Mouse (Mus musculus): ENCODE data around the gene Galr3. TPM values are rescaled to one million over a fixed set of nuclear protein-coding genes. Genes with fewer than 3 reads are reported as not detected.
A peak's percentile ranks its signal among the peaks of the same experiment; 100 is the strongest.

Galr3 gene
- polyA plus RNA-seq, 1 experiment from 2014 or later = not detected

GRCm38 (mm10) chr15:79038853-79039252, 2.8 kb upstream of the Galr3 start:
- no peak overlapping the region for H3K27ac ChIP-seq (ENCODE audit: poor library complexity, severe bottlenecking)
- 17% methylated on average over 7 of the region's 7 CpGs for WGBS
- ATAC-seq (ENCODE audit: insufficient number of reproducible peaks, low FRiP score) = peak; percentile 46
- H3K4me3 ChIP-seq = no peak overlapping the region
- no peaks in the 10 kb centered on the region for H3K9me3 ChIP-seq (replicated peaks)
- no peaks in the 10 kb centered on the region for H3K36me3 ChIP-seq
- H3K9ac ChIP-seq = no peak overlapping the region
- H3K4me1 ChIP-seq (replicated peaks) = peaks cover 28% of the 10 kb centered on the region
- H3K4me2 ChIP-seq = no peak overlapping the region
- H3K27me3 ChIP-seq (replicated peaks) = peaks cover 60% of the 10 kb centered on the region

- H3K9ac ChIP-seq = 0 out of 2 replicates have a peak overlapping the region, but pooled peaks have one; percentile 16
- no peaks in the 10 kb centered on the region for H3K36me3 ChIP-seq
- H3K4me1 ChIP-seq (replicated peaks) = peaks cover 28% of the 10 kb centered on the region
- WGBS = 18% methylated on average over 24 of the region's 24 CpGs
- no peak for ATAC-seq (ENCODE audit: insufficient number of reproducible peaks, low FRiP score)
- H3K4me2 ChIP-seq = peak overlapping the region; percentile 57
- H3K9me3 ChIP-seq (replicated peaks) = no peaks in the 10 kb centered on the region
- H3K4me3 ChIP-seq = peak overlapping the region; percentile 14; the same call in 1 of the 2 replicates
- H3K27ac ChIP-seq (ENCODE audit: poor library complexity, severe bottlenecking) = no peak overlapping the region
- H3K27me3 ChIP-seq (replicated peaks) = peaks cover 73% of the 10 kb centered on the region
Measured at GRCm38 (mm10) chr15:79040501-79041416, 926 bp upstream of the Galr3 start.

GRCm38 (mm10) chr15:79042721-79043491, 1.2 kb downstream of the Galr3 start:
- peaks cover 66% of the 10 kb centered on the region for H3K27me3 ChIP-seq (replicated peaks)

GRCm38 (mm10) chr15:79044837-79045236, 3.2 kb downstream of the Galr3 start:
- H3K27me3 ChIP-seq (replicated peaks) = peaks cover 54% of the 10 kb centered on the region
- no peaks in the 10 kb centered on the region for H3K36me3 ChIP-seq
- no peak for ATAC-seq (ENCODE audit: insufficient number of reproducible peaks, low FRiP score)
- no peak overlapping the region for H3K4me2 ChIP-seq
- H3K9ac ChIP-seq = no peak overlapping the region
- peaks cover 18% of the 10 kb centered on the region for H3K4me1 ChIP-seq (replicated peaks)
- no peak overlapping the region for H3K27ac ChIP-seq (ENCODE audit: poor library complexity, severe bottlenecking)
- H3K4me3 ChIP-seq = no peak overlapping the region
- no peaks in the 10 kb centered on the region for H3K9me3 ChIP-seq (replicated peaks)
- 41% methylated on average over 4 of the region's 4 CpGs for WGBS

More at GRCm38 (mm10) chr15:79042721-79043491, 1.2 kb downstream of the Galr3 start:
- H3K9me3 ChIP-seq (replicated peaks) = no peaks in the 10 kb centered on the region
- no peak for ATAC-seq (ENCODE audit: insufficient number of reproducible peaks, low FRiP score)
- 1% methylated on average over 105 of the region's 105 CpGs for WGBS
- no peak overlapping the region for H3K27ac ChIP-seq (ENCODE audit: poor library complexity, severe bottlenecking)
- peaks cover 25% of the 10 kb centered on the region for H3K4me1 ChIP-seq (replicated peaks)
- H3K36me3 ChIP-seq = no peaks in the 10 kb centered on the region
- H3K9ac ChIP-seq = peak overlapping the region; percentile 68
- H3K4me3 ChIP-seq = peak overlapping the region; percentile 60
- peak overlapping the region; percentile 97 for H3K4me2 ChIP-seq

GRCm38 (mm10) chr15:79048186-79048585, 6.5 kb downstream of the Galr3 start:
- H3K36me3 ChIP-seq = peaks cover 11% of the 10 kb centered on the region
- H3K4me2 ChIP-seq = no peak overlapping the region
- H3K4me3 ChIP-seq = no peak overlapping the region
- ATAC-seq (ENCODE audit: insufficient number of reproducible peaks, low FRiP score) = no peak
- no peak overlapping the region for H3K9ac ChIP-seq
- WGBS = 64% methylated on average over 4 of the region's 4 CpGs
- peaks cover 20% of the 10 kb centered on the region for H3K27me3 ChIP-seq (replicated peaks)
- no peaks in the 10 kb centered on the region for H3K9me3 ChIP-seq (replicated peaks)
- H3K4me1 ChIP-seq (replicated peaks) = peaks cover 9% of the 10 kb centered on the region
- no peak overlapping the region for H3K27ac ChIP-seq (ENCODE audit: poor library complexity, severe bottlenecking)

- ATAC-seq (ENCODE audit: insufficient number of reproducible peaks, low FRiP score) = no peak
- Histone ChIP-seq H3K4me2 (no peak overlapping the region), H3K27me3 (replicated peaks) (peaks cover 4% of the 10 kb centered on the region), H3K36me3 (peaks cover 32% of the 10 kb centered on the region), H3K27ac (ENCODE audit: poor library complexity, severe bottlenecking) (no peak overlapping the region), H3K9ac (no peak overlapping the region), H3K4me3 (no peak overlapping the region), H3K4me1 (replicated peaks) (peaks cover 8% of the 10 kb centered on the region; the same call in 1 of the 2 replicates), H3K9me3 (replicated peaks) (no peaks in the 10 kb centered on the region)
- WGBS = 50% methylated on average over 9 of the region's 9 CpGs
Measured at GRCm38 (mm10) chr15:79050160-79050845, 8.6 kb downstream of the Galr3 start.

- no peak for ATAC-seq (ENCODE audit: insufficient number of reproducible peaks, low FRiP score)
- H3K27me3 ChIP-seq (replicated peaks) = no peaks in the 10 kb centered on the region; the same call in none of the 2 replicates
- 80% methylated on average over 2 of the region's 2 CpGs for WGBS
Measured at GRCm38 (mm10) chr15:79050964-79051363, 9.3 kb downstream of the Galr3 start.

GRCm38 (mm10) chr15:79051461-79052360, 10.0 kb downstream of the Galr3 start:
- Histone ChIP-seq H3K4me1 (replicated peaks) (peaks cover 8% of the 10 kb centered on the region; the same call in 1 of the 2 replicates), H3K27ac (ENCODE audit: poor library complexity, severe bottlenecking) (no peak overlapping the region), H3K4me3 (no peak overlapping the region), H3K4me2 (no peak overlapping the region), H3K36me3 (peaks cover 46% of the 10 kb centered on the region), H3K9me3 (replicated peaks) (no peaks in the 10 kb centered on the region), H3K27me3 (replicated peaks) (no peaks in the 10 kb centered on the region; the same call in none of the 2 replicates), H3K9ac (no peak overlapping the region)
- ATAC-seq (ENCODE audit: insufficient number of reproducible peaks, low FRiP score) = no peak
- 70% methylated on average over 13 of the region's 13 CpGs for WGBS

More at GRCm38 (mm10) chr15:79050964-79051363, 9.3 kb downstream of the Galr3 start:
- Histone ChIP-seq H3K4me2 (no peak overlapping the region), H3K27ac (ENCODE audit: poor library complexity, severe bottlenecking) (no peak overlapping the region), H3K9me3 (replicated peaks) (no peaks in the 10 kb centered on the region), H3K36me3 (peaks cover 39% of the 10 kb centered on the region), H3K4me1 (replicated peaks) (peaks cover 8% of the 10 kb centered on the region; the same call in 1 of the 2 replicates), H3K9ac (no peak overlapping the region), H3K4me3 (no peak overlapping the region)

- Histone ChIP-seq H3K4me1 (replicated peaks) (peaks cover 8% of the 10 kb centered on the region; the same call in 1 of the 2 replicates), H3K27ac (ENCODE audit: poor library complexity, severe bottlenecking) (no peak overlapping the region), H3K9ac (no peak overlapping the region), H3K4me2 (no peak overlapping the region), H3K4me3 (no peak overlapping the region), H3K27me3 (replicated peaks) (no peaks in the 10 kb centered on the region; the same call in none of the 2 replicates), H3K36me3 (peaks cover 53% of the 10 kb centered on the region), H3K9me3 (replicated peaks) (no peaks in the 10 kb centered on the region)
- no peak for ATAC-seq (ENCODE audit: insufficient number of reproducible peaks, low FRiP score)
- WGBS = 87% methylated on average over 2 of the region's 2 CpGs
Measured at GRCm38 (mm10) chr15:79052366-79052765, 10.7 kb downstream of the Galr3 start.

GRCm38 (mm10) chr15:79056601-79057000, 14.9 kb downstream of the Galr3 start:
- no peak for ATAC-seq (ENCODE audit: insufficient number of reproducible peaks, low FRiP score)
- H3K9ac ChIP-seq = no peak overlapping the region
- H3K27ac ChIP-seq (ENCODE audit: poor library complexity, severe bottlenecking) = no peak overlapping the region
- WGBS = 91% methylated on average over 7 of the region's 7 CpGs
- no peak overlapping the region for H3K4me2 ChIP-seq
- no peaks in the 10 kb centered on the region for H3K27me3 ChIP-seq (replicated peaks)
- no peaks in the 10 kb centered on the region for H3K9me3 ChIP-seq (replicated peaks)
- no peak overlapping the region for H3K4me3 ChIP-seq
- peaks cover 90% of the 10 kb centered on the region for H3K36me3 ChIP-seq
- H3K4me1 ChIP-seq (replicated peaks) = peaks cover 10% of the 10 kb centered on the region
